Mouse (Mus musculus): ENCODE data around the gene Oma1.

DNA sequence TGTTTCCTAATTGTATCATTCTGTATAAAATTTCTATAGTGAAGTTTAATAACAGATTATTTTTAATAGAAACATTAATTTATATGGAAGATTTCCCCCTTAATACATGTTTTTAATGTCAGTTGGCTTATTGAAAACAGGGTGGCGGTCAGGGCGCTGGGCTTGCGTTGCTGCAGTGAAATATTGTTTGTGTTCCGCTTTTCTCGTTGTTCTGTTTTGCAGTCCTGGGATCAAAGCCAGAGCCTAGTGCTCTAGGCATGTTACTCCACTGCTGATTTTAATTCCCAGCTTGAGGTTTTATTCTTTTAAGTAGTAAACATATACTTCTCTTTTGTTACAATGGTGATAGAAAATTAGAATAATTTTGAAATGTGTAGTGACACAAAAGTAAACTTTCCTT is 39.3 kb downstream of the Oma1 start:
- TF ChIP-seq CTCF (IDR thresholded peaks at IDR 0.05; ENCODE audit: borderline replicate concordance, insufficient read depth, low read length) (no peak), POLR2A (IDR thresholded peaks at IDR 0.05; ENCODE audit: low read depth, low read length) (no peak)

Data from embryonic fibroblast, embryonic 13.5 days (primary cell).